Mouse (Mus musculus) liver, embryonic 13.5 days (tissue): ENCODE results near the gene Pdk2. TPM values are rescaled to one million over a fixed set of nuclear protein-coding genes. Genes with fewer than 3 reads are reported as not detected.

Experiments
- ATAC-seq: fragments of 200-750 bp; cut with Nextera tagmentation; 2 replicates; pipeline ENCODE4 v1.8.0; 2017; ENCODE audit warnings: low read depth, mild to moderate bottlenecking, moderate number of reproducible peaks, moderate library complexity
- DNase-seq: peaks from one replicate; pipeline ENCODE4 v3.0.0; 2022
- H3K27ac ChIP-seq: fragments of 300-500 bp; sonication (generic); 2 replicates; pipeline ENCODE4 v1.5.1; 2015; ENCODE audit warnings: moderate library complexity, mild to moderate bottlenecking, inconsistent platforms
- H3K27me3 ChIP-seq: fragments of 300-500 bp; sonication (generic); 2 replicates; pipeline ENCODE4 v1.6.1; 2015; ENCODE audit warnings: mild to moderate bottlenecking, inconsistent platforms
- H3K36me3 ChIP-seq: fragments of 300-500 bp; sonication (generic); 2 replicates; pipeline ENCODE4 v1.6.1; 2015; ENCODE audit warnings: mild to moderate bottlenecking, inconsistent platforms
- H3K4me1 ChIP-seq: fragments of 300-500 bp; sonication (generic); replicated peaks from 2 replicates; pipeline ENCODE4 v1.6.1; 2015; ENCODE audit warnings: inconsistent platforms
- H3K4me2 ChIP-seq: fragments of 300-500 bp; sonication (generic); 2 replicates; pipeline ENCODE4 v1.6.1; 2015; ENCODE audit warnings: inconsistent platforms, mild to moderate bottlenecking, moderate library complexity
- H3K4me3 ChIP-seq: fragments of 300-500 bp; sonication (generic); replicated peaks from 2 replicates; pipeline ENCODE4 v1.5.1; 2015; ENCODE audit warnings: mild to moderate bottlenecking, inconsistent platforms
- H3K9ac ChIP-seq: fragments of 300-500 bp; sonication (generic); 2 replicates; pipeline ENCODE4 v1.6.1; 2015; ENCODE audit warnings: mild to moderate bottlenecking, inconsistent platforms
- H3K9me3 ChIP-seq: fragments of 300-500 bp; sonication (generic); replicated peaks from 2 replicates; pipeline ENCODE4 v1.6.1; 2016; ENCODE audit warnings: inconsistent platforms
- WGBS: fragments of 180-500 bp; shearing (Covaris S2); methylation state at CpG from one replicate; pipeline ENCODE4 v1.1.7; 2015; ENCODE audit not compliant: insufficient replicate concordance; 5-methylcytosine and 5-hydroxymethylcytosine counted together
- polyA plus RNA-seq: library from polyadenylated mRNA; unstranded; fragments of >200 nt; fragmentation: Nextera tagmentation; extraction: Ambion mirVana; gene quantifications from 2 replicates; pipeline ENCODE4 v1.2.1, GENCODE M21; 2015

The Pdk2 gene
- polyA plus RNA-seq, 1 experiment from 2014 or later, result 5.8 TPM

- DNase-seq, result no peak
- H3K9me3 ChIP-seq, result no peaks in the 10 kb centered on the region
- peaks cover 67% of the 10 kb centered on the region for H3K4me1 ChIP-seq
- H3K36me3 ChIP-seq, result no peaks in the 10 kb centered on the region
- H3K4me3 ChIP-seq, result no peak overlapping the region
- no peak for ATAC-seq
- H3K27me3 ChIP-seq, result no peaks in the 10 kb centered on the region
- WGBS, result 53% methylated on average over 2 of the region's 2 CpGs
- H3K4me2 ChIP-seq, result no peak overlapping the region
- H3K9ac ChIP-seq, result no peak overlapping the region
- H3K27ac ChIP-seq, result no peak overlapping the region
Measured at GRCm38 (mm10) chr11:94986435-94986834, 54.7 kb downstream of the Pdk2 start.

- H3K4me2 ChIP-seq, result no peak overlapping the region
- H3K4me3 ChIP-seq, result no peak overlapping the region
- no peaks in the 10 kb centered on the region for H3K9me3 ChIP-seq
- H3K9ac ChIP-seq, result no peak overlapping the region
- no peaks in the 10 kb centered on the region for H3K27me3 ChIP-seq
- ATAC-seq (no peak), DNase-seq (no peak)
- H3K4me1 ChIP-seq, result peaks cover 67% of the 10 kb centered on the region
- no peaks in the 10 kb centered on the region for H3K36me3 ChIP-seq
- WGBS, result 68% methylated on average over 5 of the region's 5 CpGs
- no peak overlapping the region for H3K27ac ChIP-seq
Measured at GRCm38 (mm10) chr11:94985822-94986221, 55.3 kb downstream of the Pdk2 start.

- Histone ChIP-seq H3K4me1 (peaks cover 66% of the 10 kb centered on the region), H3K9ac (no peak overlapping the region), H3K4me3 (no peak overlapping the region), H3K27me3 (no peaks in the 10 kb centered on the region), H3K27ac (no peak overlapping the region), H3K36me3 (no peaks in the 10 kb centered on the region), H3K4me2 (peak overlapping the region; percentile 7; the same call in 1 of the 2 replicates), H3K9me3 (no peaks in the 10 kb centered on the region)
- no peak for ATAC-seq
- WGBS, result 30% methylated on average over 1 of the region's 1 CpGs
- no peak for DNase-seq
Measured at GRCm38 (mm10) chr11:94985140-94985539, 56.0 kb downstream of the Pdk2 start.

- 53% methylated on average over 11 of the region's 11 CpGs for WGBS
- Histone ChIP-seq H3K4me3 (peak overlapping the region; percentile 33; the same call in 1 of the 2 replicates), H3K27ac (peak overlapping the region; percentile 80), H3K4me1 (peaks cover 32% of the 10 kb centered on the region), H3K27me3 (no peaks in the 10 kb centered on the region), H3K9ac (peak overlapping the region; percentile 56), H3K9me3 (no peaks in the 10 kb centered on the region), H3K4me2 (peak overlapping the region; percentile 63), H3K36me3 (no peaks in the 10 kb centered on the region)
- no peak for DNase-seq
- peak; percentile 74 for ATAC-seq
Measured at GRCm38 (mm10) chr11:94979462-94980179, 61.5 kb downstream of the Pdk2 start.

- Histone ChIP-seq H3K4me3 (peak overlapping the region; percentile 33), H3K36me3 (no peaks in the 10 kb centered on the region), H3K9me3 (no peaks in the 10 kb centered on the region), H3K27me3 (no peaks in the 10 kb centered on the region), H3K4me2 (peak overlapping the region; percentile 63), H3K27ac (peak overlapping the region; percentile 80), H3K4me1 (peaks cover 25% of the 10 kb centered on the region), H3K9ac (peak overlapping the region; percentile 56)
- whole genome bisulfite sequencing, result 0% methylated on average over 20 of the region's 20 CpGs
- DNase-seq, result peak; percentile 94
- ATAC-seq, result peak; percentile 84
Measured at GRCm38 (mm10) chr11:94978947-94979346, 62.2 kb downstream of the Pdk2 start.

GRCm38 (mm10) chr11:94978178-94978915 lies 62.8 kb downstream of the Pdk2 start:
- H3K4me2 ChIP-seq, result peak overlapping the region; percentile 25
- DNase-seq (no peak), ATAC-seq (no peak)
- H3K36me3 ChIP-seq, result no peaks in the 10 kb centered on the region
- H3K9ac ChIP-seq, result no peak overlapping the region
- no peaks in the 10 kb centered on the region for H3K9me3 ChIP-seq
- no peak overlapping the region for H3K27ac ChIP-seq
- no peaks in the 10 kb centered on the region for H3K27me3 ChIP-seq
- WGBS, result 41% methylated on average over 9 of the region's 9 CpGs
- H3K4me1 ChIP-seq, result peaks cover 24% of the 10 kb centered on the region
- H3K4me3 ChIP-seq, result no peak overlapping the region

Other genes with a start within 250 kb of the Pdk2 start
- gene Col1a1, start 105.1 kb downstream of the Pdk2 start, polyA plus RNA-seq, result 83.0 and 85.6 TPM in 2 replicates
- not detected in 2 replicates for gene Hils1, start 73.8 kb downstream of the Pdk2 start, polyA plus RNA-seq
- 0.21 and 0.28 TPM in 2 replicates for gene Sgca, start 65.0 kb downstream of the Pdk2 start, polyA plus RNA-seq
- gene Ppp1r9b, start 50.3 kb downstream of the Pdk2 start, polyA plus RNA-seq, result 10.0 and 10.6 TPM in 2 replicates
- gene Samd14, start 31.5 kb downstream of the Pdk2 start, polyA plus RNA-seq, result 35.4 and 36.3 TPM in 2 replicates
- 1.8 and 1.9 TPM in 2 replicates for gene Itga3, start 35.4 kb upstream of the Pdk2 start, polyA plus RNA-seq
- gene Dlx3, start 78.8 kb upstream of the Pdk2 start, polyA plus RNA-seq, result 0.03 TPM in 2 replicates
- gene Dlx4, start 104.9 kb upstream of the Pdk2 start, polyA plus RNA-seq, result 0.09 TPM in 1 of 2 replicates, not detected in the other
- not detected in 2 replicates for gene Tac4, start 220.2 kb upstream of the Pdk2 start, polyA plus RNA-seq